Mouse (Mus musculus) c-Kit-positive CD71-negative TER-119-negative erythroid progenitor cells, embryonic 14.5 days (primary cell): ENCODE results near the gene Fyb.
"Not testable (repeated sequence)": the region's sequence is repeated elsewhere in the genome, so short reads cannot be mapped to it uniquely, and the experiment has no call there.

Source experiments
- DNase-seq: peaks from one replicate; pipeline ENCODE4 v3.0.0-alpha.2; 2013; ENCODE audit warnings: low read depth

Fyb gene

GRCm38 (mm10) chr15:6562161-6562560, 39.5 kb downstream of the Fyb start:
- DNase-seq: no peak

- DNase-seq: no peak
Measured at GRCm38 (mm10) chr15:6562629-6563028, 40.0 kb downstream of the Fyb start.

- DNase-seq: no peak
Measured at GRCm38 (mm10) chr15:6564977-6565421, 42.3 kb downstream of the Fyb start.

- no peak for DNase-seq
Measured at GRCm38 (mm10) chr15:6565873-6566272, 43.2 kb downstream of the Fyb start.

- DNase-seq: no peak
Measured at GRCm38 (mm10) chr15:6567993-6568392, 45.3 kb downstream of the Fyb start.

GRCm38 (mm10) chr15:6568605-6569004, 46.0 kb downstream of the Fyb start:
- DNase-seq: no peak

- peak; percentile 46 for DNase-seq
Measured at GRCm38 (mm10) chr15:6569074-6569473, 46.4 kb downstream of the Fyb start.

- DNase-seq: no peak
Measured at GRCm38 (mm10) chr15:6570164-6570861, 47.7 kb downstream of the Fyb start.

- DNase-seq: no peak
Measured at GRCm38 (mm10) chr15:6570876-6571275, 48.2 kb downstream of the Fyb start.

- DNase-seq: no peak
Measured at GRCm38 (mm10) chr15:6574283-6574960, 51.8 kb downstream of the Fyb start.

- DNase-seq: no peak
Measured at GRCm38 (mm10) chr15:6577971-6578370, 55.3 kb downstream of the Fyb start.

- no peak for DNase-seq
Measured at GRCm38 (mm10) chr15:6578654-6579053, 56.0 kb downstream of the Fyb start.

- DNase-seq: no peak
Measured at GRCm38 (mm10) chr15:6579194-6579768, 56.6 kb downstream of the Fyb start.

GRCm38 (mm10) chr15:6579769-6580261, 57.2 kb downstream of the Fyb start:
- no peak for DNase-seq

- no peak for DNase-seq
Measured at GRCm38 (mm10) chr15:6584645-6585044, 62.0 kb downstream of the Fyb start.

- not testable (repeated sequence) for DNase-seq
Measured at GRCm38 (mm10) chr15:6586351-6586750, 63.7 kb downstream of the Fyb start.

GRCm38 (mm10) chr15:6587526-6587925, 64.9 kb downstream of the Fyb start:
- no peak for DNase-seq

GRCm38 (mm10) chr15:6588192-6588591, 65.5 kb downstream of the Fyb start:
- DNase-seq: no peak

- DNase-seq: no peak
Measured at GRCm38 (mm10) chr15:6590846-6591451, 68.3 kb downstream of the Fyb start.

GRCm38 (mm10) chr15:6591527-6591926, 68.9 kb downstream of the Fyb start:
- no peak for DNase-seq

- DNase-seq: no peak
Measured at GRCm38 (mm10) chr15:6592561-6593253, 70.1 kb downstream of the Fyb start.

GRCm38 (mm10) chr15:6593254-6593623, 70.6 kb downstream of the Fyb start:
- DNase-seq: no peak
